Mouse (Mus musculus) right cerebral cortex, adult 2 months (tissue): ENCODE measurements around the gene Gm43517.
A peak's percentile ranks its signal among the peaks of the same experiment; 100 is the strongest.

Experiments
- DNase-seq, 2 experiments: peaks; one replicate each; pipeline ENCODE4 v3.0.0; 2021 to 2022; ENCODE audit warnings: low spot score in 2 of 2

The Gm43517 gene

DNA sequence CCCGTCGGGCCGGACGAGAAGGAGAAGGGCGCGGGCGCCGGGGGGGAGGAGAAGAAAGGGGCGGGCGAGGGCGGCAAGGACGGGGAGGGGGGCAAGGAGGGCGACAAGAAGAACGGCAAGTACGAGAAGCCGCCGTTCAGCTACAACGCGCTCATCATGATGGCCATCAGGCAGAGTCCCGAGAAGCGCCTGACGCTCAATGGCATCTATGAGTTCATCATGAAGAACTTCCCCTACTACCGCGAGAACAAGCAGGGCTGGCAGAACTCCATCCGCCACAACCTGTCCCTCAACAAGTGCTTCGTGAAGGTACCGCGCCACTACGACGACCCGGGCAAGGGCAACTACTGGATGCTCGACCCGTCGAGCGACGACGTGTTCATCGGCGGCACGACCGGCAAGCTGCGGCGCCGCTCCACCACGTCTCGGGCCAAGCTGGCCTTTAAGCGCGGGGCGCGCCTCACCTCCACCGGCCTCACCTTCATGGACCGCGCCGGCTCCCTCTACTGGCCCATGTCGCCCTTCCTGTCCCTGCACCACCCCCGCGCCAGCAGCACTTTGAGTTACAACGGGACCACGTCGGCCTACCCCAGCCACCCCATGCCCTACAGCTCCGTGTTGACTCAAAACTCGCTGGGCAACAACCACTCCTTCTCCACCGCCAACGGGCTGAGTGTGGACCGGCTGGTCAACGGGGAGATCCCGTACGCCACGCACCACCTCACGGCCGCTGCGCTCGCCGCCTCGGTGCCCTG is at the start of gene Gm43517:
TSS of gene Gm43517 (plus strand) at position 299 of the 755 bp plus-strand sequence.
- peak; percentile 33 to 51 for DNase-seq

DNA sequence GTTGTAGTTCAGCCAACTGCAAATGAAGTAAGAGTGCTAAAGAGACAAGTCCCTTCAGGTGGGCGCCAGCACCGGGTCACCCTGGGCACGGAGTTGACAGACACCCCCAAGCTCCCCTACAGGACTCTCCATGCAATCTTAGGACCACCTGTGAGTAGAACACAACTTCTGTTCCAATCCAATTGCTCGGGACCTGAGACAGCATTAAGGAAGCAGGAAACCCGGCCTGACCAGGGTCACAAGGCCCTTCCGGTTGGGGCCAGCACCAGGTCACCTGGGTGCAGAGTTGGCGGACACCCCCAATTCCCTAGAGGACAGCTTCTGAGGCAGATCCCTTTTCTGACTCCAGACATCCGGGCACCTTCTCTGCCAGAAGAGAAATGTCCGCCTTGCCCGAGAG is 35.3 kb upstream of the Gm43517 start:
- no peak for DNase-seq

DNA sequence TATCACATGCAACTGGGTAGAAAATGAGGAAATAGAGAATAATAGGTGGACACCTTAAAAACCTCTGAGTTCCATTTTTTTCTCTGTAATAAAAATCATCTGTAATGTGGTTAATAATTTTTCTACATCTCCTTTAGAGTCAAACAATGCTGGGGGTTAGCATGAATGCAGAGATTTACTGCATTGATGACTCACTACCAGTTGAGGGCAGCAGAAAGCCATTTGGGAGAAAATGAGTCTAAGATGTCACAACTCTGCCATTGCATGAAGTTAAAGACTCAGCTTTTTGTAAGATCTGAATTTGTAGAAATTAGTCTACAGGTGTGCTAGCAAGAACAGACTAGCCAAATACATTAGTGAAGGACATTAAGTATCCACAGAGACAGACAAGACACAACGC is 16.0 kb upstream of the Gm43517 start:
- DNase-seq, result peak in 1 of 2 experiments; percentile 33

DNA sequence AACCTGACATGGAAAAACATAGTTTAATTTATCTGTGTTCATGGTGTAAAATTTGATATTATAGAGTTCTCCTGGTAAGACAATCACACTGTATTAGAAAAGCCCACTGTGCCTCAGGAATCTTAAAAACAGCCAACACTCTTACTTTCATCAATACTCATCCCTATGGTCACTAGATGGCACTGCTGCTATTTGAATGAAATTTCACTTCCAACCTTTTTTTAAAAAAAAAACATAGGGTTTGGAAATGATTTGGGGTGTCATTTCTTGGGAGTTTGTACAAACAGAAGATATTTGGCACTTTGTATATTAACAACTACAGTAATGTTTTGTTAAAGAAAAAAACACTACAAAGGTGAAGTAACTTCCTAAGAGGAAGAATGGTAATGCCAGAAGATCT is 12.8 kb upstream of the Gm43517 start:
- DNase-seq, result peak in 1 of 2 experiments; percentile 48

DNA sequence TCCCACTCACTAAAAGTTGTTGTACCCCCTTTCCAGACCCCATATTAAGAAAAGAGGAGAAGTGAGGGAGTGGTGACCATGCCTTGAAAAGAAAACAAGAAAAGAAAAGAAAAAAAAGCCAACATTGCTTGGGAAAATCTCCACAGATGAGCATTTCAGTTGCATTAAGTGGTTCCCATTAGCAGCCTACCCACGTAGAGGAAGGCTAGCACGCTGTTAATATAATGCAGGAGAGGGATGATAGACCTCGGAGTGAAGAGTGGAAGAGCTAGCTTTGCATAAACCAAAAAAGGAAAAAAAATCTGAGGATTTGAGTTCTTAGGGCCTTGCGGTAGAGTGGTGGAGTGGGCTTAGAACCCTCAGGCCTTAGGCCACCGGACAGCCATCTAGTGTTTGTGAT is 11.8 kb upstream of the Gm43517 start:
- DNase-seq, result peak in 1 of 2 experiments; percentile 5

DNA sequence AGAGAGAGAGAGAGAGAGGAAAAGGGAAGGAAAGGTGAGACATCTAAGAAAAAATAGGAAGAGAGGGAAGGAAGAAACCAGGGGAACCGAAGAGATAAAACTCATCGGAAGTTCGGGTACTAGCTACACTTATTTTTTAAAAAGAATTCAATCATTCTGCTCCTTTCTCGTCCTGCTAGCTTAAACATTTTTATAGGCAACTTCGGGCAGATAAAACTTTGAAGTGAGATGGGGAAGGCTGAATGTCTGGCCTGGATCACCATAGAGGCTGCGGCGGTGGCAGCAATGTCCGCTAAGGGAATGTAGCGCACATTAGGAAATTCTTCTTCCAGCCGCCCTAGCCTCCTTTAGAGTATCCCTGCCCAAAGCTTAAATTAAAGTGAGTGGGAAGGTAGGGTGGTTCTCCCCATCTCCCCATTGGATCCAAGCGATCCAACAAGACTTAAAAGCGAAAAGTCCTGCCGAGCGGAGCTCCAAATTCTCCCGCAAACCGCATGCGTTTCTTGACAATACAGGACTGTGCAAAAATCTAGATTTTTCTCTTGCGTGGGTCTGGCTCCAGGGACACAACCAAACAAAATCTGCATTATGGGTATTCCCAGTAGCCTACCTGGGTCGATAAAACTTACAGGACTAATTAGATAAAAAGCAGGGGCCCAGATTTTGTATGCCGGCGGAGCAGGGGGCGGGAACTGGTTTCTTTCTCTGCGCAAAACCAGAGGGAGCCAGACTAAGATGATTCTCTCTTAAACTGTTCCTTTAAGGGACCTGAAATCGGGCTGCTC is 11.0 kb upstream of the Gm43517 start:
- DNase-seq, result peak; percentile 50 to 53

DNA sequence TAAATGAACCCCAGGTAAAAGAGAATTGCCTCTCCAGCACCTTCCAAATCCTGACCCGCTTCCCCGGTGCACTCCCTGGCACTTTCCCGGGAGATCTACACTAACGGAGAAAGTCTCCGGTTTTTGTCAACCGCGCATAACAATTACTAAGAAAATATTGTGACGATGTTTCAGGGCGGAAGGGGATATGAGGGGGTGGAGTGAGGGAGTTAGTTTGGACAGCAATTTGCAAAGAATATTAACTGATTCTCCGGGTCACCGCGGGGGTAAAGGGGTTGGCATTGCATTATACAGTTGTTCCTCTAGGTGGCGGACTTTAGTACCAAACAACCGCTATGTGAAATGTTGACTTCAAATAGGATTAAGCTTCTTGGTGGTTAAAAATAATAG is 10.4 kb upstream of the Gm43517 start:
- peak; percentile 69 to 71 for DNase-seq

DNA sequence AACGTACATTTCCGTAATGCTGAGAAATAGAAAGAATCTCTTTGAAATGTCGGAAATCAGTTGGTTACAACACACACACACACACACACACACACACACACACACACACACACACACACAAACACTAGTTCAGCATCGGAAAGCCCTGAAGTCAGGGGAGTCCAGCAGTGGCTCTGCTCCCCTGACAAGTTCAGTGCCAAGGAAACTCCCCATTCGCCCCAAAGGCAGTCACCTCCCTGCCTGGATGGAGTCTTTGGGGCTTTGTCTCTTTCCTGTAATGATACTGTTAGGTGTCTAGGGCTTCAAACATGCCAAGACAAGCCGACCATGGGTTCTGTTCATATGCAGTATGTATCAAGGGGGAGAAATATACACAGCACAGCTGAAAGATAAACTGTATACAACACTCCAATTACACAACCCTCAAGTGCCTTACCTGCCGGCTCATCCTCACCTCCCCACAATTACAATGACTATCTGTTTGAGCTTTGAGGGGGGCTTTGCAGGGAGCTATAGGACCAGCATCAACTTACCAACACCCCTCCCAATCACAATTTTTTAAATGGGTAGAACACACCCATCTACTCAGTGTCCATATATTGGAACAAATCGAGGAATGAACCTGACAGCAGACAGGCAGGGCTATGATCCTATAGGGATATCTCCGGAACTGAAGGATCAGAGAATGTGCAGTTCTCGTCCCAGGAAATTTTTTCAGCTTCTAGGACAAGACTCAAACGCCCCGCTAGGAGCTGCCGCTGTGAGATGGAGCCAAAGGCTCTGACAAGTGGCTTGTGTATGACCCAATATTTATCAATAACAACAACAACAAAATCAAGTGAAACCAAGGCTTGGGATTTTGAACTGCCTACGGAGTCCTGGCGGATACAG is 9.3 kb upstream of the Gm43517 start:
- peak; percentile 28 to 52 for DNase-seq

DNA sequence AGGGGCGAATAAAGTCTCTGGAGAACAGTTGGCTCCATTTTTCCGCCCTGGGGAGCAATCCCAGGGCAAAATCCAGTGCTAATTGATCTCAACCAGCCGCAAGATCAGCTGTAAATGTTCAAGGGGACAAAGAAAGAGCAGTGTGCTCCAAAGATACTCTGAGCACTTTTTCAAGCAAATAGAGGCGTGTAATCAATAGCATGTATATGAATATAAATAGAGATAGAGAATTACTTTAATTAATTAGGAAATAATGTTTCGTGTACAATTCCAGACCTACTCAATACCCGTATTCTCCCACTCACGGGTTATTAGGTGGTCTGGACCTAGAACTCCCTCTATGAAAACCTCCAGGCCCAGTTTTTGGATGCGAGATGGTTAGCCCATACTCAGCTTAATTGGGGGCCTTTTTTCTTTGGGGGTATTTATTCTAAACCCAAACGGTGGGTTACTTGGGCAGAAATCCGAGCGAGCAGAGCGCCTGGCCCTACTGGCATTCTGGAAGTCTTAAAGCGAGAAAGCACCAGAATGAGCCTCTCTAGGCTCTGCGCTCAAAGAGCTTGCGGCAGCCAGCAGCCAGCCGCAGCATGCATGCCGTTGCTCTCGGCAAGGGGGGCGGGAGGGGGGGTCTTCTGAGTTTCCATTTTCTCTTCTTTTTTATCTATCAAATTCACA is 8.5 kb upstream of the Gm43517 start:
- DNase-seq, result peak; percentile 7 to 38

DNA sequence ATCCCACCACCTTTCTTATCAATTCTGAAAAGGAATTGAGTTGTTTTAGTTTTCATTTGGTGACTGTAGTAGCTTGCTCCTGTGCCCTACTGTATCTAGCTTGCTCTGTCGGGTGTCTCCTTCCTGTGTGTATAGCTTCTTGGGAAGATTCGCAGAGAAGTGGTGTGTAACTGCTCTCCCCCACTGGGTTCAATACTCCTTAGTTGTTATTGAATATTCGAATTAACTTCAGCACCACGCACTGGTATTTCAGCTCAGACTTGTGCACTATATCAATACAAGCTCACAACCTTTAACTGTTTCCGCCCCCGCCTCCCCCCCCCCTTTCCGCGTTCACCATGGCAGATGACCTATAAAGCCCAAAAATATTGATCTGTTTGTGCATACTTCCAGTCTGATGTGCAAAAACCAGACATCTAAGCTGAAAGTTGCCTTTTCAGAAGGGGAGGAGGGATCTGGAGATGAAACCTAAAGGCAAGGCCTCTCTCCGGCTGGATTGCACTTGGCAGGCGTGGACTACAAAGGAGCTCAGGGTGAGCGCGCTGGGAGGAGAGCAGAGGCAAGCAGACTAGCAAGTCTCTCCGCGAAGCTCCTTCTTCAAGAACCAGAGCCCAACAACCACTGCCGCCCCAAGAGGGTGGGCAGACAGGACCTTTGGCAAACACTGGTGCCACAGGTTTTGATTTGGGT is 7.5 kb upstream of the Gm43517 start:
- peak; percentile 67 to 73 for DNase-seq

DNA sequence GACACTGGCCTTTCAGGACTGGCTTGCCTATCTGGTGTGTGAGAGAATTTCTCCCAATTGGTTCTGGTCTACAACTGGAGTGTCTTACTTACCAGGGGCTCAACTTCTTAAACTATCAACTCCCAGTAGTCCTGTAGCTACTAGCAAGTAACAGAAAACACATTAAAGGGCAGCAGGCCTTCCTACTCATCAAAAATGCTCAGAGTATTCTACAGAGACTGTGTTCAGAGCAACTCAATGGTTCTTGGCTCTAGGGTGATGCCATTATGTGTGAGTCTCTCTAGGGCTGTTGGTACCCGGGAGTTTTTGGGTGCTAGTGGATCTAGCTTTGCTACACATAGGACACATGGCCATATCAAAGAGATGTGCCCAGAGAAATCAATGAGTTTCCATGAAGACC is 6.1 kb upstream of the Gm43517 start:
- peak; percentile 21 to 65 for DNase-seq

DNA sequence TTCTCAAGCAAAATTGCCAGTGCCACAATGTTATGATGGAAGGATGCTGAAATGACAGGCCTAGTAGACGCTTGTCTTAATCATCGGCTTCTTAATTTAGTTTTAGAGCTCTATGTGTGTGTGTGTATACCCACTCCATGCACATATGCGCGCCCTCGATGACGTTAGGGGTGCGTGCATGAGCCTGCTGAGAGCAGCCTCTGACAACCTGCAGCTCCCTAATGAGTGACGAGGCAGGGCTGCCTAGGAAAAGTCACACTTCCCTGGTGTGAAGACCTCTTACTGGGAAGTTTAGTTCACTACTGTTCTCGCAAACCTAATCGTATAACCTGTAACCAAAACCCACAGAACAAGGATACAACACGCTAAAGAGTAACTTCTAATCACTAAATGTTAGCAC is 5.5 kb upstream of the Gm43517 start:
- peak; percentile 44 to 72 for DNase-seq

DNA sequence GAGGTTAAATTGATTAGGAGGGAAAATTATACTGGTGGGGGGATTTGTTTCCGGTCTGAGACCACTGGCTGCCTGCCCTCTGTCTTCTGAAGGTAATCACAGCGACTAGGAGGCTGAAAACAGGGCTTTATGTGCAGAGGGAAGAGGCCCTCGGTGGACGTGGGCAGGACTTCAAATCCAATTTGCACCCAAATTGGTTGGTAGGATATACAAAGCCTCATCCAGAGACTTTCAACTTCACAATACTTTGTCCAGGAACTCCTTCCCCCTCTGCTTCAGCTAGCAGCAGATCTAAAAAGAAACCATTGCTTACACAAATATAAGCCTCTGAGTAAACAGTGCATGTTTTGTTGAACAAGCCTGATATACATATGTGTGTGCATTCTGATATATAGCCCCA is 4.5 kb upstream of the Gm43517 start:
- peak; percentile 23 to 44 for DNase-seq

DNA sequence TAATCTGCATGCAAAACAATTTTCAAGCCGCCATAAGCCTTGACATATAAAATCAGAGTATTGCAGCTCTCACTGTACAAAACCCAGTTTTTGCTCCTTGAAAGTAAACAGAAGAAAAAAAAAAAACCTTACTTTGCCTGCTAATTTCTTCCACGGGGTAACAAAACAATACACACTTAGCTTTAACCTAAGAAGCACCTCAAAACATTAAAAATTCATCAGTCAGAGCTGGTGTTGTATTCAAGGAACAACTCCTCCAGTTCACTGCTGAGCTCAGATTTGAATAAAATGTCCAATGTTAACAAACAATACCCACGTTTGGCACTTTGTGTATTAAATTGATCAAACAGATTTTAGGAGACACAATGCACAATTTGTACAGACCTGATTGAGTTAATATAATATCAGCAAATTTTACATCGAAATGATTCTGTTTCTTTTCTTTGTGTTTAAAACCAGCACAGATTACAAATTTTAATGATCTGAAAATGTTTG is 3.9 kb upstream of the Gm43517 start:
- peak in 1 of 2 experiments; percentile 8 for DNase-seq

DNA sequence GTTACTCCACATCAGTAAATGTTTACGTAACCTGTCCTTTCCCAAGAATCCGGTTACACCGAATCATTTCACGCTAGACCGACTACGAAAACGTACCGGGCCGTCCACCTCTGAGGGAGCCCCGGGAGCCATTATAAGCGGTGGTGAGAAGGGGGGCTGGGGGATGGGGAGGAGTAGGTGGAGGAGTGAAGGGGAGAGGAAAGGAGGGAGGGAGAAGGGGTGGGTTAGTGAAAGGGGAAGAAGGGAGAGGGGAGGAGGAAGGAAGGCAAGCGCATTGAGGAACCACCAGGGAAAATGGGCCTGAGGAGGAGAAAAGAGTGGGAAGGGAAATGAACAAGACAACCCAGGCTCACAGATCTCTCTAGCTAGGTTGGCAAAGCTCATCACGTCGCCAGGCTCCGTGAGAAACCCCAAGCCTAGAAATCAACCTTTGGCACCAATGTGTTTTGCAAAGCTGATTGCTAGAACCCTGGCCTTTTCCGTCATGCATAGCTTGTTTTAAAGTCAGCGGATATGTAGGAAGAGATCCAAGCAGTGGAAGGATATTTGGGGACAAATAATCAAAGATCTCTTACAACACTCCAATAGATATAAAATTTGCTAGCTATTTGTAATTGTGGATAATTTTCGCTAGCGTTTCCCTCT is 3.1 kb upstream of the Gm43517 start:
- peak; percentile 52 to 63 for DNase-seq

DNA sequence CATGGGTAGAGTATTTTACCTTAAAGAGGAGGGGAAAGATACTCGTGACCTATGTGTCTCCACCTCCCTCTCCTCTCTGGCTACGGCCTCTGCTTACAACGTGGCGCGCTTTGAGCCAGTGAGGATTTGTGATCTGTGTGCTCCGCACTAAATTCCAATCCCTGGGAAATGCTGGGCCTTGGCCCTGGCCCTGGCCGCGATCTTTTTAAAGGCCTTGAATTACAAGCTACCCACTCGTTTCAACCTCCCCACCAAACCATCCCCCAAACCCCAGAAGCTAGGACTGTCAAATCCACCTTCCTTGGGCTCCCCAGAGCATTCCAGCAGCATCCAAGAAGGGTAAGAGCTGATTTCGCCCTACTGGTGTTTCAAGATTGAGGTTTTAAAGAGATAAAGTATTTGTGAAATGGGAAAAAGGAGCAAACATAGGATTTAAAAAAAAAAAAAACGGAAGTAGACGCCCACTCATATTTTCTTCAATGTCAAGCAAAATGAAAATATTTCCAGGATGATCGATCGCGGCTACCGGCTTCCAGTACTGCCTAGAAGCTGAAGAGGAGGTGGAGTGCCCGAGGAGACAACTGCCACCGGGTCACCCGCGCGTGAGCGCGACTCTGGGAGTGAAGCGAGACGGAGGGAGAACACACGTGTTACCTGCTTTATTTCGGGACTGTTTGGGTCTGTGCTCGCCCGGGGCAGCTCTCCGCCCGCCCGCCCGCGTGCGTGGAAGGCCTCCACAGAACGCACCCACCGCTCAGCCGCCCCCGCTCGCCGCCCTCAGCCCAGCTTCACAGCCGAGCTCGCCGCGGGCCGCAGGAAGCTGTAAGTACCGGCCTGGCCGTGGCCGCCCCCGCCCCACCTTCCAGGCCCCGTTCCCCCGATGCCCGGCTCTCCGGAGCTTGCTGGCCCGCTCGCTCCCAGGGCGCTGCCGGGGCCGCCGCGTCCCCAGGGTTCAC is 2.1 kb upstream of the Gm43517 start, which contains the start of gene Foxg1:
TSS of gene Foxg1 (plus strand) at position 96 of the 956 bp plus-strand sequence.
- DNase-seq, result peak; percentile 60 to 71

DNA sequence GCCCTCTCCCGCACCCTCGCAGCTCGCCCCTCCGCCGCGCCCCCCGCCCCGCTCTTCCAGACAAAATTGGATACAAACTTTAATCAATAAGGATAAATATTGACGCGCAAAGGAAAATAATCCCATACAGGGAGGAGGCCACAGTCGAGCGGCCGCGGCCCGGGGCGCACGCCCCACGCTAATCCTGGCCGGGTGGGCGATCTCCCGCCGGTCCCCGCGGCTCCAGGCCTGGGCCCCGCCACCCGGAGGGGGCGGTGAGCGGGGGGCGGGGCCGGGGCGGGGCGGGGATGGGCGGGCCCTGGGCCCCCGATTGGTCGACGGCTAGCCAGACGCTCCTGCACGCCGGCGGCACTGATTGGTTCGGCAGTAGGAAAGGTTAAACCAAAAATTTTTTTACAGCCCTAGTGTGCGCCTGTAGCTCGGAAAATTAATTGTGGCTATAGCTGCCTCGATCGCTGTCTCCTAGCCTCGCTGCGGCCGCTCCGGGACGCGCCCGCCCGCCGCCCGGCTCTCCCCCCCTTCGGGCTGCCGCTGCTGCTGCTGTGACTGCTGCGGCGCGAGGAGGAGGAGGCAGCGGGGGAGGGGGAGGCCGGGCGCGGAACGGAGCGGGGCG is 1.3 kb upstream of the Gm43517 start:
- DNase-seq, result peak; percentile 86 to 91

DNA sequence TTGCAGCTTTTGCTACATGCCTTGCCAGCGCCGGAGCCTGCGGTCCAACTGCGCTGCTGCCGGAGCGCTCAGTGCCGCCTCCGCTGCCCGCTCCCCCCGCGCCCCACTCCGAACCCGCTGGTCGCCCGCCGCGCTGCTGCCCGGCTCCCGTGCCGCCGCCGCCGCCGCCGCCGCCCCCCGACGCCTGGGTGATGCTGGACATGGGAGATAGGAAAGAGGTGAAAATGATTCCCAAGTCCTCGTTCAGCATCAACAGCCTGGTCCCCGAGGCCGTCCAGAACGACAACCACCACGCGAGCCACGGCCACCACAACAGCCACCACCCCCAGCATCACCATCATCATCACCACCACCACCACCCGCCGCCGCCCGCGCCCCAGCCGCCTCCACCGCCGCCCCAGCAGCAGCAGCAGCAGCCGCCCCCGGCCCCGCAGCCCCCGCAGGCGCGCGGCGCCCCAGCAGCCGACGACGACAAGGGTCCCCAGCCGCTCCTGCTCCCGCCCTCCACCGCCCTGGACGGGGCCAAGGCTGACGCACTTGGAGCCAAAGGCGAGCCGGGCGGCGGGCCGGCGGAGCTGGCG is 589 bp upstream of the Gm43517 start:
- peak; percentile 41 to 46 for DNase-seq
